Mouse (Mus musculus): ENCODE measurements around the gene Rims1. TPM values are rescaled to one million over a fixed set of nuclear protein-coding genes. Genes with fewer than 3 reads are reported as not detected.

The Rims1 gene
- polyA plus RNA-seq, 1 experiment = not detected

DNA sequence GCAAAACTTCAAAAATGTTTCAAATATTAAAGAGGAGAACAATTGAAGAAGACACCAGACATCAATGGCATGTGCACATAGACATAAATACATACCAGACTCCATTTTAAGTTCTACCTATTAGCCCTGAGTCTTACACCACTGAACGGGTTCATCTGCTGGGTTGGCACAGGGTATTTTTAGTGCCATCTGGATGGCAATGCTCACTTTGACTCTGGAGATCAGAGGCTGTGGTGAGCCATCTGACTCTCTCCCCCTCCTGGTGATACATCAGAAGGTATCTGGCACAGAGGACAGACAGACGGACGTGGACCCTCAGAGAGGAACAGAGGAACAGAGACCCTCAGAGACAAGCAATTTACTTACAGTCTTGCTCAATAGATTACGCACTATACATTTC, 544.1 kb downstream of the Rims1 start:
- no peaks in the 10 kb centered on the region for H3K36me3 ChIP-seq (ENCODE audit: control insufficient read depth, insufficient read depth)
- no peaks in the 10 kb centered on the region for H3K27me3 ChIP-seq (ENCODE audit: control insufficient read depth, insufficient read depth, insufficient read length)
- no peaks in the 10 kb centered on the region for H3K79me3 ChIP-seq (ENCODE audit: low read depth)
- TF ChIP-seq CEBPB (IDR thresholded peaks at IDR 0.05; ENCODE audit: low read depth) (no peak), MYOG (IDR thresholded peaks at IDR 0.05; ENCODE audit: control insufficient read depth, extremely low read depth, insufficient read length) (no peak), USF1 (IDR thresholded peaks at IDR 0.05; ENCODE audit: low read depth) (no peak), MAX (IDR thresholded peaks at IDR 0.05) (no peak), MYOD1 (IDR thresholded peaks at IDR 0.05; ENCODE audit: control insufficient read depth, insufficient read length, low read depth) (no peak), FOSL1 (IDR thresholded peaks at IDR 0.05; ENCODE audit: insufficient read depth, low read length, poor library complexity, severe bottlenecking) (no peak), CTCF (IDR thresholded peaks at IDR 0.05; ENCODE audit: control insufficient read depth, insufficient read depth, insufficient read length) (no peak)
- no peak overlapping the region for H3K4me3 ChIP-seq (ENCODE audit: insufficient read depth, poor library complexity, severe bottlenecking)
- H3K79me2 ChIP-seq (ENCODE audit: control insufficient read depth, insufficient read depth) = no peaks in the 10 kb centered on the region
- H3ac ChIP-seq (ENCODE audit: control insufficient read depth, insufficient read length, low read depth) = no peak overlapping the region

DNA sequence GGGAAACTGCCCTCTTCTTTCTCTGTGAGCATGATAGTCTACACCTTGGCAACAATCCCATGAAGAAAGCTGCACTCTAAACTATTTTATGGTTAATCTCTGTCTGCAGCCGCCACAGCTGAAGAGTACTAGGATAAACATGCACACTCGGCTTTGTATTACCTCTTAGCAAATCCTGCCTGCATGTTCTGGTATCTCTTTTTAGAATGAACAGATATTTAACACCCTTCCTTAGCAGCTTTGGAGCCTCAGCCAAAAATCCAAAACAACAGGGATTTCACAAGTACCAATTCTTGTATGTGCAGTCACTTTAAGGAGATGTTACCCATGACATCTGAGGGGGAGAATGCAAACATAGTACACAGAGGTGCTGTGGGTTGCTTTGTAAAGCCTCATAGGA, 545.5 kb downstream of the Rims1 start:
- H3K79me3 ChIP-seq (ENCODE audit: low read depth) = no peaks in the 10 kb centered on the region
- H3K27me3 ChIP-seq (ENCODE audit: control insufficient read depth, insufficient read depth, insufficient read length) = no peaks in the 10 kb centered on the region
- TF ChIP-seq MAX (IDR thresholded peaks at IDR 0.05) = no peak
- no peak for TF ChIP-seq MYOG (IDR thresholded peaks at IDR 0.05; ENCODE audit: control insufficient read depth, extremely low read depth, insufficient read length)
- no peak for TF ChIP-seq MYOD1 (IDR thresholded peaks at IDR 0.05; ENCODE audit: control insufficient read depth, insufficient read length, low read depth)
- H3K4me3 ChIP-seq (ENCODE audit: insufficient read depth, poor library complexity, severe bottlenecking) = no peak overlapping the region
- H3ac ChIP-seq (ENCODE audit: control insufficient read depth, insufficient read length, low read depth) = no peak overlapping the region
- no peaks in the 10 kb centered on the region for H3K79me2 ChIP-seq (ENCODE audit: control insufficient read depth, insufficient read depth)
- no peaks in the 10 kb centered on the region for H3K36me3 ChIP-seq (ENCODE audit: control insufficient read depth, insufficient read depth)

DNA sequence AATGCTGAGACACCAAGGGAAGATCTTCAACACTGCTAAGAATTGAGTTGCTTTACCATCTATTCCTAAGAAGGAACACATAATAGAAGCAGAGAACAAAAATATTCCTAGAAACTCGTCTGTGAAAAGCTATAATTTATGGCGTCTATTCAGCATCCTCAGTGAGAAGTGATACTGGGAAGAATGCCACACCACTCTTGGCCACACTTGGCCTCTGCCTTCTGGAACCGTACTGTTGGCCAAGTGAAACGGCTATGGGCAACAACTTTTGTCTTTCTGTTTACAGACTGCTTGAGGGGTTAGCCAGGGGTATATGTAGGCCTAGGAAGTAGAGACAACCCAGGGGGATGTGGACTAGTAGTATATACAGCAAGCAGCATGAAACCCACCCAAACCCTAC, 547.4 kb downstream of the Rims1 start:
- Histone ChIP-seq H3K79me3 (ENCODE audit: low read depth) (no peaks in the 10 kb centered on the region), H3ac (ENCODE audit: control insufficient read depth, insufficient read length, low read depth) (no peak overlapping the region), H3K27me3 (ENCODE audit: control insufficient read depth, insufficient read depth, insufficient read length) (no peaks in the 10 kb centered on the region), H3K4me3 (ENCODE audit: insufficient read depth, poor library complexity, severe bottlenecking) (no peak overlapping the region), H3K36me3 (ENCODE audit: control insufficient read depth, insufficient read depth) (no peaks in the 10 kb centered on the region), H3K79me2 (ENCODE audit: control insufficient read depth, insufficient read depth) (no peaks in the 10 kb centered on the region)
- TF ChIP-seq MYOG (IDR thresholded peaks at IDR 0.05; ENCODE audit: control insufficient read depth, extremely low read depth, insufficient read length) = no peak
- TF ChIP-seq CEBPB (IDR thresholded peaks at IDR 0.05; ENCODE audit: low read depth) = no peak
- TF ChIP-seq CTCF (IDR thresholded peaks at IDR 0.05; ENCODE audit: control insufficient read depth, insufficient read depth, insufficient read length) = no peak
- no peak for TF ChIP-seq USF1 (IDR thresholded peaks at IDR 0.05; ENCODE audit: low read depth)
- TF ChIP-seq FOSL1 (IDR thresholded peaks at IDR 0.05; ENCODE audit: insufficient read depth, low read length, poor library complexity, severe bottlenecking) = no peak
- TF ChIP-seq MAX (IDR thresholded peaks at IDR 0.05) = no peak
- TF ChIP-seq MYOD1 (IDR thresholded peaks at IDR 0.05; ENCODE audit: control insufficient read depth, insufficient read length, low read depth) = no peak

DNA sequence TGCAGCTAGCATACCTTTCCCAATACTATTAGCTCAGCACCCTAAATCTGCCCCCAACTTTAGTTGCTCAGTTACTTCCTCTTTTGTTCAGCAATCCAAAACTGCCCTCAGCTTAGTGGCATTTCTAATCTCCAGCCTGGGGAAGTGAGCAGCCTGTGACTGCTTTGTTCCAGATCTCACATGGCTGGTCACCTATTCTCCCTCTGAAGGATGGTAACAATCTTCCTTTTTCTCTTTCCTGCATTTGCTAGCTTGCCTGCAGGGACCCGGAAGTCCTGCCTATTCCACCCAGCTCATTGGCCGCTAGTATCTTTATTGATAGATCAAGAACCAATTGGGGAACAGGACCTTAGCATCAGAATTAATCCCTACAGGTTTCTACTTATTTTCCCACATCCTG, 551.5 kb downstream of the Rims1 start:
- no peak for TF ChIP-seq USF1 (IDR thresholded peaks at IDR 0.05; ENCODE audit: low read depth)
- TF ChIP-seq MAX (IDR thresholded peaks at IDR 0.05) = no peak
- TF ChIP-seq MYOG (IDR thresholded peaks at IDR 0.05; ENCODE audit: control insufficient read depth, extremely low read depth, insufficient read length) = no peak
- TF ChIP-seq MYOD1 (IDR thresholded peaks at IDR 0.05; ENCODE audit: control insufficient read depth, insufficient read length, low read depth) = no peak
- TF ChIP-seq FOSL1 (IDR thresholded peaks at IDR 0.05; ENCODE audit: insufficient read depth, low read length, poor library complexity, severe bottlenecking) = no peak
- no peak for TF ChIP-seq CTCF (IDR thresholded peaks at IDR 0.05; ENCODE audit: control insufficient read depth, insufficient read depth, insufficient read length)
- TF ChIP-seq CEBPB (IDR thresholded peaks at IDR 0.05; ENCODE audit: low read depth) = no peak
- H3K4me3 ChIP-seq (ENCODE audit: insufficient read depth, poor library complexity, severe bottlenecking) = no peak overlapping the region
- H3K36me3 ChIP-seq (ENCODE audit: control insufficient read depth, insufficient read depth) = no peaks in the 10 kb centered on the region
- H3K79me3 ChIP-seq (ENCODE audit: low read depth) = no peaks in the 10 kb centered on the region
- no peaks in the 10 kb centered on the region for H3K79me2 ChIP-seq (ENCODE audit: control insufficient read depth, insufficient read depth)
- no peak overlapping the region for H3ac ChIP-seq (ENCODE audit: control insufficient read depth, insufficient read length, low read depth)
- no peaks in the 10 kb centered on the region for H3K27me3 ChIP-seq (ENCODE audit: control insufficient read depth, insufficient read depth, insufficient read length)

DNA sequence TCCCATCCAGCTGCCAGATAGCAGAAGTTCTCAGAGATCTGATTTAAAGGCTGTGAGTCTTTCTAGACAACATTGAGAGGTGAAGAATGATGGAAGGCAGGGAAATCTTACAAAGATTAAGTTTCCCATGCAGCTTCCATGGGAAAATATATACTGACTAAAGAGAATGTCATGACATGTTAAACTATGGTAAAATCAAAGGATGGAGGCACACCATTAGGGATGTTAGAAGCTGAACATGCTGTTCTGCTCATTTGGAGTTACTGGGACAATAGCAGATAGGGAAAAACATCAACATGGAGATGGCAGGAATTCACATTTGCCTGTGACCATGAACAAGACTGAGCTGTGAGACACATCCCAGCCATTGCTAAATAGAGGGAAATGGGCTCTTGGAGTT, 552.9 kb downstream of the Rims1 start:
- no peaks in the 10 kb centered on the region for H3K36me3 ChIP-seq (ENCODE audit: control insufficient read depth, insufficient read depth)
- H3ac ChIP-seq (ENCODE audit: control insufficient read depth, insufficient read length, low read depth) = no peak overlapping the region
- H3K27me3 ChIP-seq (ENCODE audit: control insufficient read depth, insufficient read depth, insufficient read length) = no peaks in the 10 kb centered on the region
- no peaks in the 10 kb centered on the region for H3K79me2 ChIP-seq (ENCODE audit: control insufficient read depth, insufficient read depth)
- no peak overlapping the region for H3K4me3 ChIP-seq (ENCODE audit: insufficient read depth, poor library complexity, severe bottlenecking)
- no peaks in the 10 kb centered on the region for H3K79me3 ChIP-seq (ENCODE audit: low read depth)
- no peak for TF ChIP-seq USF1 (IDR thresholded peaks at IDR 0.05; ENCODE audit: low read depth)
- no peak for TF ChIP-seq CTCF (IDR thresholded peaks at IDR 0.05; ENCODE audit: control insufficient read depth, insufficient read depth, insufficient read length)
- TF ChIP-seq MYOD1 (IDR thresholded peaks at IDR 0.05; ENCODE audit: control insufficient read depth, insufficient read length, low read depth) = no peak
- no peak for TF ChIP-seq MYOG (IDR thresholded peaks at IDR 0.05; ENCODE audit: control insufficient read depth, extremely low read depth, insufficient read length)
- TF ChIP-seq MAX (IDR thresholded peaks at IDR 0.05) = no peak
- no peak for TF ChIP-seq CEBPB (IDR thresholded peaks at IDR 0.05; ENCODE audit: low read depth)
- TF ChIP-seq FOSL1 (IDR thresholded peaks at IDR 0.05; ENCODE audit: insufficient read depth, low read length, poor library complexity, severe bottlenecking) = no peak

DNA sequence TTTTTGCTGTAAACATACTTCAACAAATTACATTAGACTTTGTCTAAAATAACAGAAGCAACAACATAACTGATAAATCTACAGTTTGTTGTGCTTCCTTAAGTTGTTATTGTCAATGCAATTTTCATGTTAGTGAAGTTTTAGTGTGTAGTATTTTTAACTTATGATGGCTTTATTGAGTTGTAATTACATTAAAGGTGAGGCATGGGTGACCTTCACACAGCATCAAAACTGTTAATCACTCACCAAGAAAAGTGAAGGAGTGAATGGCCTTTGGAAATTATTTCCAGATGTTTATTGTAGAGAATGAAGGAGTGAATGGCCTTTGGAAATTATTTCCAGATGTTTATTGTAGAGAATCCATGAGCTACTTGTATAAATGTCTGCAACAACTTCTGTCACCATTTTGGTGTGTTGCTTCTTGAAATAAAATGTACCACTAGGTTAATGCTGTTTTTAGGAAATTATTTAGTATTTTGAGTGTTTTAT, 556.9 kb downstream of the Rims1 start:
- H3K4me3 ChIP-seq (ENCODE audit: insufficient read depth, poor library complexity, severe bottlenecking) = no peak overlapping the region
- H3K79me3 ChIP-seq (ENCODE audit: low read depth) = no peaks in the 10 kb centered on the region
- TF ChIP-seq CEBPB (IDR thresholded peaks at IDR 0.05; ENCODE audit: low read depth) (no peak), MYOG (IDR thresholded peaks at IDR 0.05; ENCODE audit: control insufficient read depth, extremely low read depth, insufficient read length) (no peak), USF1 (IDR thresholded peaks at IDR 0.05; ENCODE audit: low read depth) (no peak), FOSL1 (IDR thresholded peaks at IDR 0.05; ENCODE audit: insufficient read depth, low read length, poor library complexity, severe bottlenecking) (no peak), CTCF (IDR thresholded peaks at IDR 0.05; ENCODE audit: control insufficient read depth, insufficient read depth, insufficient read length) (no peak), MAX (IDR thresholded peaks at IDR 0.05) (no peak), MYOD1 (IDR thresholded peaks at IDR 0.05; ENCODE audit: control insufficient read depth, insufficient read length, low read depth) (no peak)
- H3K79me2 ChIP-seq (ENCODE audit: control insufficient read depth, insufficient read depth) = no peaks in the 10 kb centered on the region
- no peaks in the 10 kb centered on the region for H3K36me3 ChIP-seq (ENCODE audit: control insufficient read depth, insufficient read depth)
- H3ac ChIP-seq (ENCODE audit: control insufficient read depth, insufficient read length, low read depth) = no peak overlapping the region
- no peaks in the 10 kb centered on the region for H3K27me3 ChIP-seq (ENCODE audit: control insufficient read depth, insufficient read depth, insufficient read length)

Measured in C2C12 (cell line).